Mouse (Mus musculus): ENCODE measurements at regions not wholly inside any gene's neighbourhood (a gene's known extent, or its start where the extent isn't known, plus 50 kb on each side); places are given as distances from the start of the nearest gene placed in this dataset.
A peak's percentile ranks its signal among the peaks of the same experiment; 100 is the strongest.

DNA sequence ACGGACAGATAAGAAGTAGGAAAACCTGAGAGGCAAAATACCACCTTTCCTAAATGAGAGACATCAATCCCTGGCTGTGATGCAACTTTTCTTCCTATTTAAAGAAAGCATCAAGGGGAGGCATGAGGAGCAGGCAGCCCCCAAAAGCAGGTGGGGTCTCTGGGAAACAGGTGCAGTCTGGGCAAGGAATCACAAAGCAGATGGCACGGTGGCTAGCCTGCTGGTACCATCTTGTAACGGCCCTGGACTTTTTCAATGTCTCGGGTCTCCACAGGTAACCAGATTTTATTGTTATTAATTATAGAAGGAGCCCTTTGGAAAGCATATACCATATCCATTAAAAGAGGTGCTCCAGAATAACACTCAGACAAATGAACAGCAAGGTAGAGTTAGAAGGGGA lies 219.6 kb downstream of the Galc start:
- DNase-seq, result no peak

DNA sequence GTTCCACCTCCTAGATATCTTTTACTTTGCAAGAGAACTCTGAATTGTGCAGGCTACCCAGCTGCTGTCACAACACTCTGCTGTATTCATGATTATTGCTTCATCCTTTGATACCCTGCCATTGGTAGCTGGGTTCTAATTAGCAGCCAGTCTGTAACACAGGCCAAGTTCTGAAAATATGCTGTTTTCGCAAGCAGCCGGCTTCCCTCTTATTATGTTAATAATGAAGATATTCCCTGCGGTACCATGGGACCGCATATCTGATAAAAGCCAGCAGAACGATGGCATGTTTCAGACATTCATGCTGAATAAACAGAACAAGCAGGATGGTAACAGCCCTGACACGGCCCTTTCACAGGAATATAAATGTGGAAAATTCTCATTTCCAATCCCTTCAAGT lies 235.6 kb downstream of the Galc start:
- DNase-seq, result peak; percentile 12

- DNase-seq, result no peak
Measured at GRCm38 (mm10) chr12:98014607-98015278, 244.5 kb downstream of the Galc start.

- no peak for DNase-seq
Measured at GRCm38 (mm10) chr12:98009175-98009574, 250.1 kb downstream of the Galc start.

DNA sequence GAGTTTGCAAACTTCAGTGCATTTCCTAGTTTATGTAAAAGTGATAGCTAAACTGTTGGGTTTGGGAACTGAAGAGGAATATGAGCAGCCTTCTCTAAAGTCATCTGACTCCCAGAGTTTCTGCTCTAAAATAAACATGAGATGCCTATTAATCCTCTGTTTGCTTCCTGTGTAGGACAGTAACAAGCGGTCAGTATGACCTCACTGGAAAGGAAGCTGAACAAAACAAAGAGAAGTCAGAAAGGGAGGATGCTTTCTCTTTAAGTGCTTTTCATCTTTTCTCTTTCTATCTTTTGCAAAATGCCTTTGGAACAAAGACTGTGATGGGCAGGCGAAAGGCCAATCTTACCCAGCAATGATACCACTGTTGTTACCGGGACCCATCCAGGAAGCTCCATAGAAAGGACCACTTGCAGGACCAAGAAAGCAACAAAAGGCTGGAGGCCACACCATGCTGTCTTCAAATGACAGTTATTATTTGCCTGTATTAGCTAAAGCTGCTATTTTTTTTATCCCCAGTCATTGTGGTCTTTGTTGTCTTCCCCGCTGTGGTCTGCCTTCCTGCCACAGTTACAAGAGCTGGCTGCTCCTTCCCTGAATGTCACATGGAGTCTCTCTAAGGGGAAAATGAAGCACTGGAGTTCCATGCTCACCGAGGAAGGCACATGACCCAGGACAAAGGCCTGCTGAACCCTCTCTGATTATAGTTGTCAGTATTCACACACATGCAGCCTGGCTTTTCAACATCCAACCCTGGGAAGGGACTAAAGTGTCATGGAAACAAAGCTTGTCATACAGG lies 253.4 kb downstream of the Galc start:
- DNase-seq, result no peak

DNA sequence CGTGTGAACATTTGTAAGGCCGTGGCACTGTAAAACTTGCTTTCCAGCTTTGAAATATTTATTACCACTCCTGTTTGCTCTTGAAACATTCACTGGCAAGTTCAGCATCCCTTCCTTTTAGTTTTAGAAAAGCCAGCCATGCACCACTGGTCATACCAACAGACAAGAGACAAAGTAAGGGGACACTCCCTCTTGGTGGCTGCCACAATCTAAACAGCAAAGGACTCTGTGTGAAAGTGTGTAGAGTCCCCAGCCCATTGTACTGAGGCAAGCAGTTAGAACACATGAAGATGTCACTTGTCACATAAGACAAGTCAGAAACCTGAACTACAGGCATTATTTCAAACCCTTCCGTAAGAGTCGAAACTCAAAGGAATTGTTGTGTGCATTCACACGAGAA lies 257.0 kb downstream of the Galc start:
- no peak for DNase-seq

- DNase-seq, result no peak
Measured at GRCm38 (mm10) chr12:97994884-97995283, 264.4 kb downstream of the Galc start.

GRCm38 (mm10) chr12:97993937-97994336 lies 265.3 kb downstream of the Galc start:
- no peak for DNase-seq

- no peak for DNase-seq
Measured at GRCm38 (mm10) chr12:97983390-97983789, 275.9 kb downstream of the Galc start.

DNA sequence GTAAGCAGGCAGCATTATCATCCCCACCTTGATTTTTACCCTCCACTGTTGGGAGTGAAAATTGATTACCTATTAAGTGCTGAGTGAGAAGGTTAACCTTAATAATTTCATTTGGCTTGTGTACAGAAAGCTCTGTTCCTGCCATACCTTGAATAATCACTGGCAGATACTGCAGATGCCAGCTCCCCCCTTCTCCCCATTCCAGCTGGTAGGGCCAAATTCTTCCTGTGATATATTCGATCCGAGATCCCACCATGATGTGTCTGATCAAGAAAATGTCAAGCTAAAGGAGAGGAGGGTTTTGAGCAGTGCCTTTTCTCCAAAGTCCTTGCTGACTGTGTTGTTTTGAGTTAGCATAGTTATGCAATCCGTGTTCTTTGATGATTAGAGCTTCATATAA lies 280.6 kb downstream of the Galc start:
- DNase-seq, result no peak

DNA sequence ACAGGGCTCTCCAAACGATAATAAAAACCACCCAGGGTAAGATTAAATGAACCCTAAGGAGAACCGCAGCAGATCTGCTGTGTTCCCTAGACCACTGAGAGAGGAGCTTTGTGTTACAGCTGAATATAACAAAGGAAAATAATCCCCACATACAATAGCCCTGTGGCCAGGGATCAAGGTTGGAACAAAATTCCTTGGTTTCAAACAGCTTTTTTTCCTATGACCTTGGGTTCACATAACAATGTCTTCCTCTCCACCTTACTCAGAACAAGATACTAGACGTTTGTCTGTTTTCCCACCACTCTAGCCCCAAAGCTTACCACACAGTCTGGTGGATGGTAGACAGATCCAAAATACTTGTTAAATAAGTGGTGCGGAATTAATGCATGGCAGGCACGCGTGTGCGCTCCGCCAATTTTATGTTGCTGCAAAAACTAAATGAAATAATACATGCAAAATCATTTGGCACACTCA lies 281.0 kb downstream of the Galc start:
- no peak for DNase-seq

GRCm38 (mm10) chr12:97977633-97978032 lies 281.6 kb downstream of the Galc start:
- no peak for DNase-seq

DNA sequence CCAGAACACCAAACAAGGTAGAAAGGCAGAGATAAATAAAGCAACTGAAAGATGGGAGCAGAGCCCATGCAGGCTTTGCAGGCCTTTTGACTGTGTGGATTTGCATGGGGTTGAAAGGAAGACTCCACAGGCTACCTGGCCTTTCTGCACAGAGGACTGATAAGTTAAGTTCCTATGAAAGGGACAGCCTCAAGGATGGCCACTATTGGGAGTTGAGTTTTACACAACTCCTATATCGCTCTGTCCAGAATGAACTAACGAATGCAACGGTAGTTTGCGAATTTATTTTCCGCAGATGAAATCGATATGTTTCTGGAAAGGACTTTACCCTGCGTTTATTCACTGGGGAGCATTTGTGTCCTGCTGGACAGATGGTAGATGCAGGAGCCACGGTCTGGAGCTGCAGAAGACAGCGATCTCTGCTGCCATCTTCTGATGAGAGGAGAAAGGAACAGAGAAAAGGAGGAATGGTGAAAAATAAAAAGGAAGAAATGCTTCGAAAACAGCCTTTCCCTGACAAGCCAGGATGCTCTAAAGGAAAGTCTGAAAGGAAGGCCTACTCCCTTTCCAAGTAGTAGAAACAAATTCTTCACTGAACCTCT lies 285.2 kb downstream of the Galc start:
- no peak for DNase-seq

GRCm38 (mm10) chr12:97957201-97957600 lies 302.1 kb downstream of the Galc start:
- DNase-seq, result no peak

GRCm38 (mm10) chr12:97953336-97953735 lies 305.9 kb downstream of the Galc start:
- no peak for DNase-seq

- no peak for DNase-seq
Measured at GRCm38 (mm10) chr12:97952204-97952603, 307.1 kb downstream of the Galc start.

GRCm38 (mm10) chr12:97950072-97950471 lies 309.2 kb downstream of the Galc start:
- DNase-seq, result no peak

DNA sequence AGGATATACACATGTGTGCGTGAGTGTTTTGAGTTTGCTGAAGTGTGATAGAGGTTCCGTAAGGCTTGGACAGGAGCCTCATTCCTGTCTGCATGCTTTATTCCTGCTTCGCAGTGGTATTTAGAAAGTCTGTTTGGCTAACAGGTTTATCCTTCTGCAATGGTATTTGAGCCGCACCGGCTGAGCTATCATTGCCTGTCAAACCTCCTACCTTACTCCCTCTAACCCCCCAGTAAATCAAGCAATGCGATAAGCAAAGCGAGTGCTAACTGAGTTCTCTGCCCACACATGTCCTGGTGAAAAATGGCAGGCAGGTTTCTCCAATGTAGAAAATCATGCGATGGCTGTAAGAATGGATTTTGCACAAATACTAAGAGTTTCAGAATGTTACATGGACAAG lies 311.8 kb downstream of the Galc start:
- no peak for DNase-seq

GRCm38 (mm10) chr12:97938361-97938760 lies 320.9 kb downstream of the Galc start:
- no peak for DNase-seq

GRCm38 (mm10) chr12:97929877-97930276 lies 329.4 kb downstream of the Galc start:
- no peak for DNase-seq

DNA sequence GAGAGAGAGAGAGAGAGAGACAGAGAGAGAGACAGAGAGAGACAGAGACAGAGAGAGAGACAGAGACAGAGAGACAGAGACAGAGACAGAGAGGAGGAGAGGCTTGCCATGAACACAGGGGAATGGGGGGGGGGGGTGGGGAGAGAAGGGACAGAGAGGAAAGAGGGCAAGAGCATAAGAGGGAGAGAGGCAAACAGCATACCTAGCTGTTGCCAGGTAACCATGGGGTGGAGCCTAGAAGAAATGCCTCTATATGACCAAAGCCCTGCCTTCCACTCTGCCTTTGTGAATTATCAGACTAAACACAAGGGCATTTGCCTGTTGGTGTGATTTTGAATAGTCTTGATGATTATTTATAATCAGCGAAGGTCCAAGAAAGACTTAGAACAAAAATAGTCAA lies 332.2 kb downstream of the Galc start:
- DNase-seq, result no peak

DNA sequence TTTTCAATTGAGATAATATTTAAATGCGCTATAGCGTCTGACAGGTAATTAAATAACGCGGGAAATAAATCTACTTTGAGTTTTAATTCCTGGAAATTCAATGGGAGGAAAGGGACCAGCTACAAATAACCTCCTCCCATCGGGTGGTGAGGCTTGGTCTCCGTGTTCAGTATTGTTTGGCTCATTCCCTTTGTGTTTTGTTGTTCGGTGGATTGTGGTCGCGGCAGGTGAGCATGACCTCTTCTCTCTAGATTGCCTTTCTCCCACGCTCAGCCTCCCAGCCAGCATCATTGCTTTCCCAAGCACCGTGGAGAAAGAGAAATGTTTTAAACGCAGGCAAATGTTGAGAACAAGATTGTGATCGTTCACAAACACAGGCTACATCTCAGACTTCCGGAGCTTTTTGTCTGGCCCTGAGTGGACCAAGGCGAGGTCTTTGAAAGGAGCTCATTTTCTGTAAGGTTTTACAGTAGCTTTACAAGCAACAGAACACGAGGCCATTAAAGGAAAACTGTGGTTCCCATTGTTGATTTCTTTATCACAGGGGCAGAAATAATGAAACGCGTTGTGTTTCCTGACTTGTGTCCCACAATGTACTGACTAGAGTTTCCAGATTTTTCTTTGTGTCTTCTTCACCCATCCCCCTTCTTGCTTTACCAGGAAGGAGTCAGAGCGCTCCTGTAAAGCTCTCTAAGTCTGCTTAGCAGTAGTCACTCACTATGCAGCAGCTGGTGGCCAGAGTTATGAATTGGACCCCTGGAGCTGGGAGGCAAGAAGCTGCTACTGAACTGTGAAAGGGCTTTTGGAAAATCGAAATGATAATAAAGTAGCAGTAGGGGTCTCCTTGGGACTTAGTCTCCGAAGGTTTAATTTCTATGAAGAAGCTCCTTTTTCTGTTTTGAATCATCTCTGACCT lies 337.7 kb downstream of the Galc start:
- no peak for DNase-seq

GRCm38 (mm10) chr12:97918416-97918815 lies 340.8 kb downstream of the Galc start:
- DNase-seq, result no peak

All from lung, postnatal 36 days (tissue).